In the genomic region with DNA sequence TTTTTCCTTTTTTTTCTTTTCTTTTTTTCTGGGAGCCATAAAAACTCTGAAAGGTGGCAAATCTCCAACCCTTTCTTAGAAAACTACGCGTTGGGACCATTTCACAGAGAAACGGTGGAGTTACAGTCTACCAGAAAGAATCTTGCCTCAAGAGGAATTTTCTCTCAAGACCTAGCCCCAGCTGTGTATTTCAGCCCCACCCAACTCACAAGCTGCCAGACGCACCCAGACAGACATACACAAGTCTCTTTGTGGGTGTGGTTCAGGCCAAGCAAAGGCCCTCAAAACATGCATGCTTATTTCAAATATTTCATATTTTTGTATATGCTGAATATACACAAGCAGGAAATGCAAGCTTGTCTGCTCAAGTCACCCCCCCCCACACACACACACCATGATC, we compare ENCODE assay signal across 21 mouse cellular contexts. TPM values are rescaled to one million over a fixed set of nuclear protein-coding genes. Genes with fewer than 3 reads are reported as not detected.
DNase-seq lines count a peak whose midpoint lies in the region; ATAC-seq and TF ChIP-seq lines count a peak whose summit lies in the region.
"Had no signal": no experiment of that assay in that cellular context is flagged by ENCODE, and none has a peak within 500 bp of the region (broad histone marks: within the 10 kb centered on the region; RNA-seq: fewer than 3 reads in every experiment).

No protein-coding gene starts in this region.

- no peak for TF ChIP-seq CTCF in heart, adult 2 months (IDR thresholded peaks at IDR 0.05)
- no peak for TF ChIP-seq CTCF in midbrain, postnatal 0 days (IDR thresholded peaks at IDR 0.05)

- H3K27me3 ChIP-seq in heart, adult 2 months (ENCODE audit: control insufficient read depth, insufficient read depth, low read length) = no peaks in the 10 kb centered on the region
- H3K27me3 ChIP-seq in heart, embryonic 12.5 days (replicated peaks) = no peaks in the 10 kb centered on the region
- H3K27me3 ChIP-seq in midbrain, embryonic 10.5 days (ENCODE audit: low read depth, poor library complexity, severe bottlenecking) = no peaks in the 10 kb centered on the region
- no peaks in the 10 kb centered on the region for H3K27me3 ChIP-seq in midbrain, postnatal 0 days (ENCODE audit: insufficient read depth, low read length)
- no peaks in the 10 kb centered on the region for H3K27me3 ChIP-seq in limb, embryonic 14.5 days (ENCODE audit: control insufficient read depth, insufficient read depth, low read length)
- no peaks in the 10 kb centered on the region for H3K27me3 ChIP-seq in intestine, embryonic 16.5 days (replicated peaks; ENCODE audit: control insufficient read depth, insufficient read depth, low read length)
- H3K27me3 ChIP-seq: embryonic facial prominence, embryonic 12.5 days; hindbrain, embryonic 13.5 days; midbrain, embryonic 15.5 days; neural tube, embryonic 13.5 days had no signal

- H3K4me1 ChIP-seq in heart, adult 2 months (ENCODE audit: control insufficient read depth, insufficient read depth, low read length) = peaks cover 11% of the 10 kb centered on the region
- H3K4me1 ChIP-seq in heart, embryonic 12.5 days (replicated peaks) = peaks cover 31% of the 10 kb centered on the region
- peaks cover 51% of the 10 kb centered on the region for H3K4me1 ChIP-seq in midbrain, embryonic 10.5 days
- H3K4me1 ChIP-seq in midbrain, postnatal 0 days (ENCODE audit: insufficient read depth, low read length) = peaks cover 17% of the 10 kb centered on the region; the same call in 1 of the 2 replicates
- peaks cover 30% of the 10 kb centered on the region for H3K4me1 ChIP-seq in limb, embryonic 14.5 days (ENCODE audit: control insufficient read depth, insufficient read depth, low read length)
- H3K4me1 ChIP-seq in intestine, embryonic 16.5 days (ENCODE audit: control insufficient read depth, insufficient read depth, low read length) = peaks cover 13% of the 10 kb centered on the region

- peak in 1 of 2 experiments; percentile 66 for DNase-seq in heart, adult 2 months
- no peak for DNase-seq in midbrain, embryonic 10.5 days (ENCODE audit: low spot score)
- no peak for DNase-seq in midbrain, postnatal 0 days (ENCODE audit: low spot score)
- DNase-seq in limb, embryonic 14.5 days (ENCODE audit: low spot score) = no peak
- no peak for DNase-seq in left cerebral cortex, adult 18-20 months (ENCODE audit: low spot score in 2 of 2)
- DNase-seq: cerebellum, postnatal 36 days; kidney, postnatal 14 days; layer of hippocampus, adult 9-11 months; liver; lung, postnatal 36 days had no signal

- ATAC-seq in heart, embryonic 12.5 days (ENCODE audit: insufficient number of reproducible peaks, low FRiP score) = no peak
- no peak for ATAC-seq in midbrain, postnatal 0 days (ENCODE audit: low FRiP score)
- no peak for ATAC-seq in limb, embryonic 14.5 days (ENCODE audit: low FRiP score, low read depth)
- ATAC-seq in activated CD4-positive, CD25-positive, alpha-beta regulatory T cell, adult 4 months = no peak
- no peak for ATAC-seq in intestine, embryonic 16.5 days
- ATAC-seq: forebrain, embryonic 16.5 days; intestine, postnatal 0 days; midbrain, embryonic 15.5 days had no signal

- no peaks in the 10 kb centered on the region for H3K36me3 ChIP-seq in heart, adult 2 months (ENCODE audit: control insufficient read depth, insufficient read depth, low read length)
- no peaks in the 10 kb centered on the region for H3K36me3 ChIP-seq in heart, embryonic 12.5 days
- H3K36me3 ChIP-seq in midbrain, embryonic 10.5 days = no peaks in the 10 kb centered on the region
- no peaks in the 10 kb centered on the region for H3K36me3 ChIP-seq in midbrain, postnatal 0 days (ENCODE audit: insufficient read depth, low read length)
- no peaks in the 10 kb centered on the region for H3K36me3 ChIP-seq in limb, embryonic 14.5 days (ENCODE audit: control insufficient read depth, insufficient read depth, low read length)
- H3K36me3 ChIP-seq in intestine, embryonic 16.5 days (ENCODE audit: control insufficient read depth, insufficient read depth, low read length) = no peaks in the 10 kb centered on the region
- H3K36me3 ChIP-seq: embryonic facial prominence, embryonic 12.5 days; G1E; hindbrain, embryonic 13.5 days; midbrain, embryonic 15.5 days; neural tube, embryonic 13.5 days had no signal

- no peak overlapping the region for H3K4me3 ChIP-seq in heart, adult 2 months
- no peak overlapping the region for H3K4me3 ChIP-seq in heart, embryonic 12.5 days
- H3K4me3 ChIP-seq in midbrain, embryonic 10.5 days = no peak overlapping the region
- H3K4me3 ChIP-seq in midbrain, postnatal 0 days (ENCODE audit: low read depth, low read length) = no peak overlapping the region
- no peak overlapping the region for H3K4me3 ChIP-seq in limb, embryonic 14.5 days (replicated peaks; ENCODE audit: low read length)
- H3K4me3 ChIP-seq in intestine, embryonic 16.5 days (ENCODE audit: low read length) = no peak overlapping the region
- H3K4me3 ChIP-seq: embryonic facial prominence, embryonic 12.5 days; hindbrain, embryonic 13.5 days; midbrain, embryonic 15.5 days; neural tube, embryonic 13.5 days had no signal

- no peak overlapping the region for H3K9ac ChIP-seq in heart, adult 2 months (ENCODE audit: low read depth, low read length)
- H3K9ac ChIP-seq in heart, embryonic 12.5 days = no peak overlapping the region
- no peak overlapping the region for H3K9ac ChIP-seq in midbrain, postnatal 0 days (replicated peaks; ENCODE audit: low read length, poor library complexity, severe bottlenecking)
- no peak overlapping the region for H3K9ac ChIP-seq in limb, embryonic 14.5 days (ENCODE audit: low read depth, low read length, severe bottlenecking)
- no peak overlapping the region for H3K9ac ChIP-seq in intestine, embryonic 16.5 days (ENCODE audit: low read depth, low read length)
- H3K9ac ChIP-seq: embryonic facial prominence, embryonic 12.5 days; hindbrain, embryonic 13.5 days; midbrain, embryonic 15.5 days; neural tube, embryonic 13.5 days had no signal

- 68% methylated on average over 4 of the region's 4 CpGs for whole genome bisulfite sequencing in heart, adult 2 months
- WGBS in heart, embryonic 12.5 days = 66% methylated on average over 4 of the region's 4 CpGs
- 89% methylated on average over 4 of the region's 4 CpGs for WGBS in midbrain, embryonic 10.5 days
- 85% methylated on average over 4 of the region's 4 CpGs for WGBS in midbrain, postnatal 0 days
- WGBS in limb, embryonic 14.5 days = 39% methylated on average over 4 of the region's 4 CpGs
- WGBS in intestine, embryonic 16.5 days = 49% methylated on average over 4 of the region's 4 CpGs

- no peak for TF ChIP-seq EP300 in heart, adult 2 months (IDR thresholded peaks at IDR 0.05; ENCODE audit: insufficient read depth, low read depth, low read length)

- H3K79me2 ChIP-seq in heart, adult 2 months (replicated peaks; ENCODE audit: control insufficient read depth, insufficient read depth, low read length) = no peaks in the 10 kb centered on the region

- no peaks in the 10 kb centered on the region for H3K9me3 ChIP-seq in heart, embryonic 12.5 days (replicated peaks)
- peaks cover 28% of the 10 kb centered on the region; the same call in 1 of the 2 replicates for H3K9me3 ChIP-seq in midbrain, embryonic 10.5 days (replicated peaks)
- H3K9me3 ChIP-seq in midbrain, postnatal 0 days (ENCODE audit: low read length) = no peaks in the 10 kb centered on the region
- no peaks in the 10 kb centered on the region for H3K9me3 ChIP-seq in limb, embryonic 14.5 days (ENCODE audit: control insufficient read depth, low read length)
- no peaks in the 10 kb centered on the region for H3K9me3 ChIP-seq in intestine, embryonic 16.5 days (ENCODE audit: control insufficient read depth, low read length)
- H3K9me3 ChIP-seq: embryonic facial prominence, embryonic 12.5 days; hindbrain, embryonic 13.5 days; midbrain, embryonic 15.5 days; neural tube, embryonic 13.5 days had no signal

- intact Hi-C loops in heart, adult 2 months (cut with DNase I) = no loop called here

- no peak for TF ChIP-seq POLR2A in heart, adult 2 months (IDR thresholded peaks at IDR 0.05; ENCODE audit: insufficient read depth, low read depth, low read length)
- no peak for TF ChIP-seq POLR2A in limb, embryonic 14.5 days (IDR thresholded peaks at IDR 0.05; ENCODE audit: borderline replicate concordance, extremely low read depth, insufficient read depth, insufficient read length)

- H3K4me2 ChIP-seq in heart, embryonic 12.5 days = no peak overlapping the region
- no peak overlapping the region for H3K4me2 ChIP-seq in midbrain, postnatal 0 days (ENCODE audit: low read depth, low read length, poor library complexity, severe bottlenecking)
- no peak overlapping the region for H3K4me2 ChIP-seq in limb, embryonic 14.5 days (replicated peaks; ENCODE audit: low read depth, low read length, severe bottlenecking)
- no peak overlapping the region for H3K4me2 ChIP-seq in intestine, embryonic 16.5 days (ENCODE audit: low read depth, low read length)
- H3K4me2 ChIP-seq: embryonic facial prominence, embryonic 12.5 days; hindbrain, embryonic 13.5 days; midbrain, embryonic 15.5 days; neural tube, embryonic 13.5 days had no signal

- H3K27ac ChIP-seq in heart, adult 2 months = peak overlapping the region; percentile 61
- H3K27ac ChIP-seq in heart, embryonic 12.5 days (ENCODE audit: poor library complexity, severe bottlenecking) = no peak overlapping the region
- peak overlapping the region; percentile 90 for H3K27ac ChIP-seq in midbrain, embryonic 10.5 days (replicated peaks)
- no peak overlapping the region for H3K27ac ChIP-seq in midbrain, postnatal 0 days (ENCODE audit: low read depth, low read length)
- peak overlapping the region; percentile 43; the same call in 1 of the 2 replicates for H3K27ac ChIP-seq in limb, embryonic 14.5 days (replicated peaks; ENCODE audit: low read depth, low read length)
- H3K27ac ChIP-seq in intestine, embryonic 16.5 days (ENCODE audit: low read length) = no peak overlapping the region
- H3K27ac ChIP-seq: embryonic facial prominence, embryonic 12.5 days had no signal

RNA-seq across cellular contexts. Expression of gene Medag, which starts 29.6 kb away (rescaled TPM):
- total RNA-seq in heart, adult 2 months (2021) = 10 to 100 TPM; 12.3 to 12.5 TPM
- polyA plus RNA-seq in heart, adult 2 months (2012; rRNA removed) = 6.7 and 10.9 TPM in 2 replicates
- 1.2 and 1.4 TPM in 2 replicates for polyA plus RNA-seq in heart, embryonic 12.5 days (2016; fragmentation: Nextera tagmentation; extraction: Ambion mirVana)
- 0.32 and 0.57 TPM in 2 replicates for polyA plus RNA-seq in midbrain, embryonic 10.5 days (2016; fragmentation: Nextera tagmentation; extraction: Ambion mirVana)
- total RNA-seq in midbrain, postnatal 0 days (2014; rRNA removed) = 2.6 and 3.4 TPM in 2 replicates
- 1.3 and 2.1 TPM in 2 replicates for polyA plus RNA-seq in midbrain, postnatal 0 days (2015; fragmentation: Nextera tagmentation; extraction: Ambion mirVana)
- polyA plus RNA-seq in limb, embryonic 14.5 days (2012; rRNA removed) = 3.5 and 3.8 TPM in 2 replicates
- polyA plus RNA-seq in limb, embryonic 14.5 days (2014; fragmentation: Nextera tagmentation; extraction: Ambion mirVana) = 2.6 and 3.1 TPM in 2 replicates
- 10 to 100 TPM; 18.6 to 23.0 TPM for total RNA-seq in left cerebral cortex, adult 18-20 months (2021)
- polyA plus RNA-seq in activated CD4-positive, CD25-positive, alpha-beta regulatory T cell, adult 4 months (2017; shearing (Covaris generic)) = 1 to 10 TPM; 1.2 to 1.6 TPM
- 1.8 and 2.0 TPM in 2 replicates for polyA plus RNA-seq in intestine, embryonic 16.5 days (2015; fragmentation: Nextera tagmentation; extraction: Ambion mirVana)
- polyA plus RNA-seq: G1E had no signal

RNA-seq across cellular contexts. Expression of gene Tex26, which starts 57.5 kb away (rescaled TPM):
- total RNA-seq in heart, adult 2 months (2021) = not detected
- not detected in 2 replicates for polyA plus RNA-seq in heart, adult 2 months (2012; rRNA removed)
- polyA plus RNA-seq in heart, embryonic 12.5 days (2016; fragmentation: Nextera tagmentation; extraction: Ambion mirVana) = 0.56 and 0.77 TPM in 2 replicates
- polyA plus RNA-seq in midbrain, embryonic 10.5 days (2016; fragmentation: Nextera tagmentation; extraction: Ambion mirVana) = 1.0 and 1.3 TPM in 2 replicates
- total RNA-seq in midbrain, postnatal 0 days (2014; rRNA removed) = 0.76 and 1.9 TPM in 2 replicates
- polyA plus RNA-seq in midbrain, postnatal 0 days (2015; fragmentation: Nextera tagmentation; extraction: Ambion mirVana) = 1.3 and 1.4 TPM in 2 replicates
- polyA plus RNA-seq in limb, embryonic 14.5 days (2012; rRNA removed) = 0.20 and 0.50 TPM in 2 replicates
- 0.36 and 0.44 TPM in 2 replicates for polyA plus RNA-seq in limb, embryonic 14.5 days (2014; fragmentation: Nextera tagmentation; extraction: Ambion mirVana)
- under 1 TPM in 1 of 2 experiments, not detected in 1; 0.54 TPM for total RNA-seq in left cerebral cortex, adult 18-20 months (2021)
- polyA plus RNA-seq in activated CD4-positive, CD25-positive, alpha-beta regulatory T cell, adult 4 months (2017; shearing (Covaris generic)) = not detected
- 0.38 and 0.39 TPM in 2 replicates for polyA plus RNA-seq in intestine, embryonic 16.5 days (2015; fragmentation: Nextera tagmentation; extraction: Ambion mirVana)
- polyA plus RNA-seq: G1E; small intestine, adult 2 months had no signal

Comparison
In these comparisons a context has a peak if more than half of its experiments do, and no peak if none do; other contexts are left out.
1. H3K27ac ChIP-seq: peak in heart, adult 2 months (single experiment), midbrain, embryonic 10.5 days (single experiment) and limb, embryonic 14.5 days (single experiment); none in heart, embryonic 12.5 days (single experiment), midbrain, postnatal 0 days (single experiment) and intestine, embryonic 16.5 days (single experiment).